Mouse (Mus musculus) E14TG2a.4 (cell line): ENCODE data around the gene Zfp619.

ENCODE experiments used
- CTCF ChIP-seq: conservative IDR thresholded peaks from 2 replicates; pipeline ENCODE4 v1.5.1; 2014; ENCODE audit warnings: low read length
- POU5F1 ChIP-seq: IDR thresholded peaks from 2 replicates; pipeline ENCODE4 v1.6.1; 2014; ENCODE audit warnings: low read length, borderline replicate concordance

- TF ChIP-seq CTCF (no peak), POU5F1 (no peak)
These were observed 34.7 kb downstream of the Zfp619 start for GRCm38 (mm10) chr7:39551976-39552891.
